Mouse (Mus musculus) cerebellum, adult 8-10 months (tissue): ENCODE data around the gene Adam6b.
A peak's percentile ranks its signal among the peaks of the same experiment; 100 is the strongest.
"Not testable (repeated sequence)": the region's sequence is repeated elsewhere in the genome, so short reads cannot be mapped to it uniquely, and the experiment has no call there.

Experiments
- DNase-seq: peaks from one replicate; pipeline ENCODE4 v3.0.0; 2022

Adam6b gene

DNA sequence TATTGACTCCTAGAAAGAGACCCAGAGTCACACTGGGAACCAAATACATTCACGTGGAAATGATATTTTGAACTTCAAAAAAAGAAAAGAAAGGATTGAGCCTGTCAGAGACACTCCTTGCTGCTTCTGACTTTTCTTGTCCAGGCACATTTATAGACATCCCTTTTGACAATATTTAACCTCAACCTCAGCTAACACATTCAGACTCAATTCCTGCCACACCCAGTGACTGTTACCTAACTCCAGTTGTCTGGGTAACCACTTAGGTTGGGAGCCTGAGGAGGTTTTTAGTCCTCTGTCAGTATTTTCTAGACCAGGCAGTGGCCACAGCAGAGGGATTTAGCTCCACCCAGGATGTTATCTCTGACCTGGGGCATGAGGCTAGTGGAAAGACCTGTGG lies at the start of gene Adam6b:
Adam6b (plus strand) TSS at position 301 of the 400 bp plus-strand sequence.
- not testable (repeated sequence) for DNase-seq

DNA sequence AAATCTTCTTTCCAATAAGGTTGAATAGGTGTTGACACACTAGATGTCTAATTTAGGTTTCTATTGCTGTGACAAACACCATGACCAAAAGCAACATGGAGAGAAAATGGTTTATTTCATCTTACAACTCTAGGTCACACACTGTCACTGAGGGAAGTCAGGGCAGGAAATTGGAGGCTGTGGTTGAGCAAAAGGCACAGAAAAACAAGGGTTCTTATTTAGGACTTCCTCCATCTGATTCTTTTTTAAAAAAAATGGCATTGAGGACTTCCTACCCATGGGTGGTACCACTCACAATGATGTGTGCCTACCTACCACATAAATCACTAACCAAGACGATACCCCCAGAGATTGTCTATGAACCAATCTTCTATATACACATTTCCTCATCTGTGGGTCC lies 43.2 kb upstream of the Adam6b start:
- no peak for DNase-seq

DNA sequence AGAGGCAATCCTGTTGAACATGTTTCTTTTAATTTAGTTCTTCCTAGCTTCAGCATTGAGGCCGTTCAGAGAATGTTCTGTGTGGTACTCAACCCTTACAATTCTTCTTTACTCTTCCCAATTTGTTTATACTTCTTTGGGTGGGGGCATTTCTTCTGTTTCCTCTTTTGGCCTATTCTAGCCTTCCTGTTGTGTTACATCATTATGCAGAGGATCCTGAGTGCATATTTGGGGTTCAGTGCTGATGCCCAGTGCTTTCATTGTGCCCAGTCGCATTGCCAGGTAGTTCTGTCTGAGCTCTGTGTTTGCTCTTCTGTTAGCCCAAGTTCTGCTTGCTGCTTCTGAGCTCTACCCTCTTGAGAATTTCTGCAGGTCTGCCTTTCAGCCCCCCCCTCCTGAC lies 13.1 kb upstream of the Adam6b start:
- no peak for DNase-seq

DNA sequence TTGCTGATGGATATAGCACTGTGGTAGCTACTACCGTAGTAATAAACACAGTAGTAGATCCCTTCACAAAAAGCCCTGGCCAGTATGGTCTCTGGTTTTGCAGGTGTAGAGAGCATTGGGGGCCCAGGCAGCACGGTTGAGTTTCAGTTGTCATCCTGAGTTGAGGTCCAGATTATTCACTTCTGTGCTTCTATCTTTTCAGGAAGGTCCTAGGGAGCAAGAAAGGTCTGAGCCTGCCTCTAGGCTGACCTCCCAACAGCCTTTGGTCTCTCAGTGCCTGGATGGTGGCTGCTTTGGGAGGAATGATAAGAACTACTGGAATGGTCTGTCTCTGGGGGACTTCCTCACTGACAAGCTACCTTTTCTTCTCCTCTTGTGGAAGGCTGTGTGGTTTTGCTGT lies 7.2 kb upstream of the Adam6b start:
- DNase-seq, result no peak

DNA sequence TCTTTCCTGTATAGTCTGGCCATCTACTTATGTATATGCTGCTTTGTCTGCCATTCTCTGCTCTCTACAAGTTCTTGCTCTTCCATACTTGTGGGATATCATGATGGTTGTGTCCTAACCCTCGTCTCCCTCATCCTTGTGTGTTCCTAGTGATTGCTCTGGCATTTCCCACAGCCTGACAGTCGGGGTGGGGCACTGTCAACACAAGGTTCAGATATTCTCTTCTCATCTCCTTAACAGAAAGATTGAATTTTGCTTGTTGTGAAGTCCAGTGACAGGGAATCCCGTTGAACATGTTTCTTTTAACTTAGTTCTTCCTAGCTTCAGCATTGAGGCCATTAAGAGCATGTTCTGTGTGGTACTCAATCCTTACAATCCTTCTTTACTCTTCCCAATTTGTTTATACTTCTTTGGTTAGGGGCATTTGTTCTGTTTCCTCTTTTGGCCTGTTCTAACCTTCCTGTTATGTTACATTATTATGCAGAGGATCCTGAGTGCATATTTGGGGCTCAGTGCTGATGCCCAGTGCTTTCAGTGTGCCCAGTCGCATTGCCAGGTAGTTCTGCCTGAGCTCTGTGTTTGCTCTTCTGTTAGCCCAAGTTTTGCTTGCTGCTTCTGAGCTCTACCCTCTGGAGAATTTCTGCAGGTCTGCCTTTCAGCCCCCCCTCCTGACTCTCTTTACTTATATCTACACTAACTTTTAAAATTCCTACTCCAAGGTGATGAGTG lies 6.5 kb upstream of the Adam6b start:
- no peak for DNase-seq

DNA sequence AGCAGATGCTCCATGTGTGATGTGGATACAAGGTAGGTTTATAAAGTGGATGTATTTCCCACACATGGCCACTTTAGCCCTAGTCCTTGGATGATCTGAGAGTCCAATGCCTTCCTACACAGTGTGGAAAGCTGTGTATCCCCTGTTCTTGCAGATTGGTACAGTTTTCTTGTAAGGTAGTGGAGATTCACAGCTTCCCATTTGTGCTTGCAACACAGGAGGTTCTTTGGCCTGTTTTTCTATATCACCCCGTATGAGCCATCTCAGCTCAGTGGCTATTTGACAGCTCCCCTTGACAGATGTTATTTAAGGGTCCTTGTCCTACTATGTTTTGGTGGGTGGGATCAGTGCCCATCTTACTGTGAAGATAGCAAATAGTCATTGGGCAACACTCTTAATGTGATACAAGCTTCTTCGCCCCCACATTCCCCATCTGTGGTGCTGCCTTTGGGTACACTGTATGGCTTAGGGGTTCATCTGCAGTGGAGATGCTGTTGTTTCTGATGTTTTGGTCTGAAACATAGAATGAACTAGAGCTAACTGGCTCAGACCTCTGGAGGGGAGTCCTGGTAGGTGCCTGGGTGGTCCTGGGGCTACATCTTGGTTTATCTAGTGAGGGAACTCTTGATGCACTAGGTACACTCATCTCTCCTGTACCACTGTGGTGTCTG lies 5.7 kb upstream of the Adam6b start:
- DNase-seq, result no peak

DNA sequence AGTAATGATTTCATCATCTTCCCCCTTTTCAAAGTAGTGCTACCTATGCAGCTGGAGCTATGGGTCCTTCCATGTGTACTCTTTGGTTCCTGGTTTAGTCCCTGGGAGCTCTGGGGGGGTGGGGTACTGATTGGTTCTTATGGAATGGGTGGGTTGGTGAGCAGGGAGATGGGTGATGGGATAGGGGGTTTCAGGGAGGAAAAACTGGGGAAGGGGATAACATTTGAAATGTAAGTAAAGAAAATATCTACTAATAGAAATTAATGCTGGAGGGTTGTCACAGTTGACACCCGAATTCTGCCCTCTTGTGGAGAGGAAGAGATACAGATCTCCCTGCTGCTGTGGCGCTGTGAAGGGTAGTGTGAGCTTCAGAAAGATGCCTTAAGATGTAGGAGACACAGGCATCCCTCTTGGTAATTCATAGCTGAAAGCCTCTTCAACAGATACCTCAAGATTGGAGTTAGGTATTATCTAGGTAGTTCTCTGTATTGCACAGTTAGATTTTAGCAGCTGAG lies 4.3 kb upstream of the Adam6b start:
- DNase-seq, result no peak

DNA sequence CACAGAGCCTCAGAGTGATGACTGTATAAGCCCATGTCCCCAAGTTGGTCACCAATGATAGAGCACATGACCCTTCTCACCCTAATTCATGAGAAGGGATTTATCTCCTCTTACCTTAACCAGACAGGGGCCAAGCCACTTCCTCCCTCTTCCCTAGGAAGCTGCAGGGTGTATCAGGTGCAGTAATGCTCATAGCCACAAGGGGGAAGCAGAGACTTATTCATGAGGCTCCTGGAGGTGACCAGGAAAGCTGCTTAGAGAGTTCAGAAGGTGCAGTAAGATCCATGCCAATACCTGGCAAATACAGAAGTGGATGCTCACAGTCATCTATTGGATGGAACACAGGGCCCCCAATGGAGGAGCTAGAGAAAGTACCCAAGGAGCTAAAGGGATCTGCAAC lies 1.6 kb upstream of the Adam6b start:
- peak; percentile 35 for DNase-seq

DNA sequence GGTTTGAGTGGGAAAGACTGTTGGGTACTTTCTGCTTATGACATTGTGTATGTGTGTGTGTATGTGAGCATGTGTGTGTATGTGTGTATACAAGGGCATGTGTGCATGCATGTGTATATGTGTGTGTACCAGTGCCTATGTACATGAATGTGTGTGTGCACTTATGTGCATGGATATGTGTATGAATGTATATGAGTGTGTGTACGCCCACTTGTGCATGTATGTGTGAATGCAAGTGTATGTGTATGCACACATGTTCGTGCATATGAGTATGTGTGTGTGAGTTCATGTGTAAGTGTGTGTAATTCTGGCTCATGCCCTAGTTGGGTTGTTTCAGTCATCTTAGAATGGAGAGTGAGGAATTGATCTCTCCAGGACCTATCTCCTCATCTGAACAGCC lies 36.6 kb downstream of the Adam6b start:
- no peak for DNase-seq
